Mouse (Mus musculus) kidney, postnatal 0 days (tissue): ENCODE data around the gene Zcchc4. TPM values are rescaled to one million over a fixed set of nuclear protein-coding genes. Genes with fewer than 3 reads are reported as not detected.
"Not testable (repeated sequence)": the region's sequence is repeated elsewhere in the genome, so short reads cannot be mapped to it uniquely, and the experiment has no call there.

Source experiments
- ATAC-seq: fragments of 200-750 bp; cut with Nextera tagmentation; replicated peaks from 2 replicates; pipeline ENCODE4 v1.8.0; 2017; ENCODE audit warnings: low read depth, moderate number of reproducible peaks, moderate TSS enrichment, moderate library complexity; ENCODE audit not compliant: low FRiP score
- DNase-seq: peaks from one replicate; pipeline ENCODE4 v3.0.0-alpha.2; 2016; ENCODE audit warnings: low spot score
- H3K27ac ChIP-seq: fragments of 300-500 bp; sonication (generic); 2 replicates; pipeline ENCODE4 v1.5.1; 2014; ENCODE audit warnings: mild to moderate bottlenecking
- H3K27me3 ChIP-seq: fragments of 300-500 bp; sonication (generic); 2 replicates; pipeline ENCODE4 v1.6.1; 2014; ENCODE audit warnings: low read length, mixed read lengths; ENCODE audit not compliant: insufficient read depth
- H3K36me3 ChIP-seq: fragments of 300-500 bp; sonication (generic); 2 replicates; pipeline ENCODE4 v1.6.1; 2014; ENCODE audit warnings: low read length, mixed read lengths; ENCODE audit not compliant: insufficient read depth
- H3K4me1 ChIP-seq: fragments of 300-500 bp; sonication (generic); replicated peaks from 2 replicates; pipeline ENCODE4 v1.6.1; 2014; ENCODE audit warnings: antibody characterized with exemption, low read length, mixed read lengths; ENCODE audit not compliant: insufficient read depth
- H3K4me2 ChIP-seq: fragments of 300-500 bp; sonication (generic); 2 replicates; pipeline ENCODE4 v1.6.1; 2014; ENCODE audit warnings: mild to moderate bottlenecking, low read length, moderate library complexity, mixed read lengths
- H3K4me3 ChIP-seq: fragments of 300-500 bp; sonication (generic); replicated peaks from 2 replicates; pipeline ENCODE4 v1.5.1; 2014; ENCODE audit warnings: low read depth, low read length
- H3K9ac ChIP-seq: fragments of 300-500 bp; sonication (generic); 2 replicates; pipeline ENCODE4 v1.6.1; 2014; ENCODE audit warnings: low read depth, low read length
- H3K9me3 ChIP-seq: fragments of 300-500 bp; sonication (generic); replicated peaks from 2 replicates; pipeline ENCODE4 v1.6.1; 2016; ENCODE audit warnings: low read length, inconsistent platforms, mixed read lengths
- CTCF ChIP-seq: IDR thresholded peaks from 2 replicates; pipeline ENCODE4 v1.5.1; 2016; ENCODE audit warnings: antibody characterized with exemption, low read depth, mild to moderate bottlenecking, moderate library complexity
- WGBS: fragments of 180-500 bp; shearing (Covaris S2); extraction: QIAGEN DNeasy Blood & Tissue Kit; methylation state at CpG from one replicate; pipeline ENCODE4 v1.1.7; 2014; 5-methylcytosine and 5-hydroxymethylcytosine counted together
- polyA plus RNA-seq: library from polyadenylated mRNA; unstranded; fragments of >200 nt; fragmentation: Nextera tagmentation; extraction: Ambion mirVana; gene quantifications from 2 replicates; pipeline ENCODE4 v1.2.1, GENCODE M21; 2015

Zcchc4 gene
- polyA plus RNA-seq, 1 experiment from 2014 or later, result 8.7 TPM

DNA sequence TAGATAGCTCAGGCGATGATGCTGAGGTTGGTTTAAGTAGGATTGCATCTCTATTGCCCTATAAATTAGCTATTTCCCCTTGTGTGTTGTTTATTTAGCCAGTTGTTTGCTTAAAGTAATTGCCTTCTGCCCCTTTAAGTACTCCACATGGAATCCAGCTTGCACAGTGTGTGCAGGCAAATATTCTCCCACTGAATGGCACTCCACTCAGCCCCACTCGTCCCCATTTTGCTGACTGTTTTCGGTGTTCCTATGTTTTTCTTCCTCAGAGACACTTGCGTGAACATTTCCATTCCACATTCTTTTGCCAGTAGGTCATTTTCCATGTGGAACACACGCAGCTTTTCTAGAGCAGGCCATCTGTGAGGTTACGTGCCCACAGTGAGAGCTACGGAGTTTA, 12.6 kb upstream of the Zcchc4 start:
- ATAC-seq, result no peak
- no peak for TF ChIP-seq CTCF
- H3K4me3 ChIP-seq, result no peak overlapping the region
- no peak overlapping the region for H3K27ac ChIP-seq
- no peak overlapping the region for H3K9ac ChIP-seq
- H3K4me1 ChIP-seq, result no peaks in the 10 kb centered on the region
- no peak overlapping the region for H3K4me2 ChIP-seq
- peaks cover 12% of the 10 kb centered on the region; the same call in 1 of the 2 replicates for H3K36me3 ChIP-seq
- 86% methylated on average over 7 of the region's 7 CpGs for WGBS
- H3K27me3 ChIP-seq, result no peaks in the 10 kb centered on the region
- DNase-seq, result no peak
- no peaks in the 10 kb centered on the region for H3K9me3 ChIP-seq

- no peaks in the 10 kb centered on the region for H3K4me1 ChIP-seq
- no peak overlapping the region for H3K9ac ChIP-seq
- H3K4me2 ChIP-seq, result no peak overlapping the region
- H3K4me3 ChIP-seq, result no peak overlapping the region
- H3K27ac ChIP-seq, result no peak overlapping the region
- H3K9me3 ChIP-seq, result no peaks in the 10 kb centered on the region
- TF ChIP-seq CTCF, result no peak
- no peaks in the 10 kb centered on the region for H3K27me3 ChIP-seq
- DNase-seq (no peak), ATAC-seq (no peak)
- WGBS, result 87% methylated on average over 5 of the region's 5 CpGs
- no peaks in the 10 kb centered on the region for H3K36me3 ChIP-seq
Observed at GRCm38 (mm10) chr5:52774267-52774666, 942 bp upstream of the Zcchc4 start.

DNA sequence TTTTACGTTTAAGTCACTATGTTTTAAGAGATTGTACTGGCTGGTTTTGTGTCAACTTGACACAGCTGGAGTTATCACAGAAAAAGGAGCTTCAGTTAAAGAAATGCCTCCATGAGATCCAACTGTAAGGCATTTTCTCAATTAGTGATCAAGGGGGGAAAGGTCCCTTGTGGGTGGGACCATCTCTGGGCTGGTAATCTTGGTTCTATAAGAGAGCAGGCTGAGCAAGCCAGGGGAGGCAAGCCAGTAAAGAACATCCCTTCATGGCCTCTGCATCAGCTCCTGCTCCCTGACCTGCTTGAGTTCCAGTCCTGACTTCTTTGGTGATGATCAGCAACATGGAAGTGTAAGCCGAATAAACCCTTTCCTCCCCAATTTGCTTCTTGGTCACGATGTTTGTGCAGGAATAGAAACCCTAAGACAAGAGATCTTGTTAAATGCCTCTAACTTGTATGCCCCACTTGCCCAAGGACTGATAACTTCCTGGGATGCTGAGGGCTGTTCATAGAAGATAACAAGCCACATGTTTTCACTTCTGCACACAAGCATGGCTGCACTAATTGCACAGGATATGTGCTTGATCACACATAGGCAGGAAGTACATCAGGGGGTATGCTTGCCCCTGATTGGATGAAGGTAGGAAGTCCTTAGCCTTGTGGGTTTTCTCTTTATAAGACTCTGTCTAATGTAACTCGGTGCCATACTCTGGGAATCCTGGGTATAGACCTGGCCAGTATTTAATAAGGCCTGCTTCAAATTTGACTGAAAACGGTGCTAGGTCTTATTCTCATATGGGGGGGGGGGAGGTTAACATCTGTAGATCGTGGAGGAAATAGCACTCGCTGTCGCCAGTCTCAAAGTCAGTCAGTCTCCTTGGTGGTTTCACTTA, 1.5 kb downstream of the Zcchc4 start:
- not testable (repeated sequence) for H3K4me1 ChIP-seq, H3K27ac ChIP-seq, H3K27me3 ChIP-seq, H3K4me2 ChIP-seq, DNase-seq, H3K36me3 ChIP-seq, ATAC-seq, H3K9me3 ChIP-seq, H3K9ac ChIP-seq, H3K4me3 ChIP-seq
- WGBS, result 90% methylated on average over 8 of the region's 8 CpGs

- peak; percentile 89 for DNase-seq
- H3K36me3 ChIP-seq, result 0 out of 2 replicates have a peak, but pooled peaks cover 6% of the 10 kb centered on the region
- peak overlapping the region; percentile 73 for H3K27ac ChIP-seq
- peak overlapping the region; percentile 68 for H3K4me2 ChIP-seq
- H3K4me3 ChIP-seq, result peak overlapping the region; percentile 90
- H3K27me3 ChIP-seq, result no peaks in the 10 kb centered on the region
- no peaks in the 10 kb centered on the region for H3K4me1 ChIP-seq
- ATAC-seq, result peak; percentile 96
- H3K9ac ChIP-seq, result peak overlapping the region; percentile 83
- peak; percentile 70 for TF ChIP-seq CTCF
- no peaks in the 10 kb centered on the region for H3K9me3 ChIP-seq
- WGBS, result 5% methylated on average over 37 of the region's 37 CpGs
Observed at GRCm38 (mm10) chr5:52782523-52783250, 7.5 kb downstream of the Zcchc4 start.

GRCm38 (mm10) chr5:52783251-52783620, 8.0 kb downstream of the Zcchc4 start:
- Histone ChIP-seq H3K4me2 (peak overlapping the region; percentile 68), H3K27ac (peak overlapping the region; percentile 73), H3K9ac (peak overlapping the region; percentile 83), H3K27me3 (no peaks in the 10 kb centered on the region), H3K36me3 (0 out of 2 replicates have a peak, but pooled peaks cover 6% of the 10 kb centered on the region), H3K4me1 (no peaks in the 10 kb centered on the region), H3K9me3 (no peaks in the 10 kb centered on the region), H3K4me3 (peak overlapping the region; percentile 90)
- no peak for TF ChIP-seq CTCF
- DNase-seq (peak; percentile 35), ATAC-seq (no peak; the same call in 1 of the 2 replicates)
- WGBS, result under 1% methylated on average over 9 of the region's 9 CpGs

GRCm38 (mm10) chr5:52783957-52784356, 8.7 kb downstream of the Zcchc4 start:
- Histone ChIP-seq H3K4me2 (peak overlapping the region; percentile 68), H3K4me3 (no peak overlapping the region), H3K27me3 (no peaks in the 10 kb centered on the region), H3K9me3 (no peaks in the 10 kb centered on the region), H3K4me1 (no peaks in the 10 kb centered on the region), H3K9ac (no peak overlapping the region), H3K36me3 (0 out of 2 replicates have a peak, but pooled peaks cover 6% of the 10 kb centered on the region), H3K27ac (no peak overlapping the region)
- ATAC-seq (no peak), DNase-seq (no peak)
- no peak for TF ChIP-seq CTCF
- WGBS, result 82% methylated on average over 2 of the region's 2 CpGs
